ENCODE assay signal across 16 mouse cellular contexts in genomic region chr9:49922162-49922561, GRCm38 (mm10).
DNase-seq lines count a peak whose midpoint lies in the region; ATAC-seq and TF ChIP-seq lines count a peak whose summit lies in the region.
"Had no signal": no experiment of that assay in that cellular context is flagged by ENCODE, and none has a peak within 500 bp of the region (broad histone marks: within the 10 kb centered on the region; RNA-seq: fewer than 3 reads in every experiment).

No protein-coding gene starts in this region.

- 25% methylated on average over 2 of the region's 2 CpGs for WGBS in heart, postnatal 0 days

- H3K4me3 ChIP-seq in heart, postnatal 0 days (ENCODE audit: low read depth, low read length), result no peak overlapping the region
- H3K4me3 ChIP-seq: embryonic facial prominence, embryonic 13.5 days; heart, embryonic 13.5 days; liver, embryonic 12.5 days; midbrain, embryonic 13.5 days had no signal

- H3K4me2 ChIP-seq in heart, postnatal 0 days (ENCODE audit: low read depth, low read length), result no peak overlapping the region
- H3K4me2 ChIP-seq: embryonic facial prominence, embryonic 13.5 days; heart, embryonic 13.5 days; liver, embryonic 12.5 days; midbrain, embryonic 13.5 days had no signal

- H3K4me1 ChIP-seq in heart, postnatal 0 days (ENCODE audit: control insufficient read depth, insufficient read depth), result peaks cover 18% of the 10 kb centered on the region
- H3K4me1 ChIP-seq: liver, embryonic 12.5 days had no signal

- intact Hi-C loops in heart, postnatal 14 days (cut with DNase I), result no loop called here

- H3K27me3 ChIP-seq in heart, postnatal 0 days (ENCODE audit: control insufficient read depth, insufficient read depth, low read length), result no peaks in the 10 kb centered on the region
- H3K27me3 ChIP-seq: embryonic facial prominence, embryonic 13.5 days; heart, embryonic 13.5 days; liver, embryonic 12.5 days; midbrain, embryonic 13.5 days had no signal

- H3K27ac ChIP-seq in heart, postnatal 0 days (ENCODE audit: low read depth), result 0 out of 2 replicates have a peak overlapping the region, but pooled peaks have one; percentile 35
- H3K27ac ChIP-seq: embryonic facial prominence, embryonic 13.5 days; liver, embryonic 12.5 days; midbrain, embryonic 13.5 days had no signal

- TF ChIP-seq CTCF in heart, postnatal 0 days (IDR thresholded peaks at IDR 0.05; ENCODE audit: low read depth), result no peak

- H3K36me3 ChIP-seq in heart, postnatal 0 days (replicated peaks; ENCODE audit: control insufficient read depth, insufficient read depth, low read length), result no peaks in the 10 kb centered on the region
- H3K36me3 ChIP-seq: embryonic facial prominence, embryonic 13.5 days; heart, embryonic 13.5 days; liver, embryonic 12.5 days; midbrain, embryonic 13.5 days had no signal

- TF ChIP-seq EP300 in heart, postnatal 0 days (IDR thresholded peaks at IDR 0.05; ENCODE audit: low read depth), result no peak

- H3K9ac ChIP-seq in heart, postnatal 0 days (replicated peaks; ENCODE audit: low read depth, low read length), result no peak overlapping the region
- H3K9ac ChIP-seq: embryonic facial prominence, embryonic 13.5 days; heart, embryonic 13.5 days; liver, embryonic 12.5 days; midbrain, embryonic 13.5 days had no signal

- H3K9me3 ChIP-seq in heart, postnatal 0 days (replicated peaks; ENCODE audit: control insufficient read depth, low read length), result no peaks in the 10 kb centered on the region
- H3K9me3 ChIP-seq: embryonic facial prominence, embryonic 13.5 days; heart, embryonic 13.5 days; liver, embryonic 12.5 days; midbrain, embryonic 13.5 days had no signal

- ATAC-seq in heart, postnatal 0 days (ENCODE audit: insufficient read depth, low read depth), result no peak
- ATAC-seq: forebrain, embryonic 14.5 days; liver, embryonic 12.5 days; midbrain, embryonic 13.5 days had no signal

- no peak for DNase-seq in heart, postnatal 0 days (ENCODE audit: low spot score)
- DNase-seq in heart, postnatal 14 days, result no peak
- DNase-seq in Muller cell, postnatal 12 days (ENCODE audit: inconsistent ontology term), result peak; percentile 36
- DNase-seq in embryo, embryonic 9.5 days (ENCODE audit: extremely low spot score), result peak; percentile 56
- peak; percentile 83 for DNase-seq in mesoderm, embryonic 11.5 days (ENCODE audit: low read depth, low spot score)
- DNase-seq in frontal cortex, postnatal 25 days (ENCODE audit: low spot score in 2 of 2), result no peak
- DNase-seq in layer of hippocampus, postnatal 10 days (ENCODE audit: low spot score in 2 of 2), result no peak
- no peak for DNase-seq in thymus, postnatal 0 days (ENCODE audit: low spot score)
- DNase-seq: gastrocnemius, postnatal 10 days; lung, postnatal 14 days; right cerebral cortex, postnatal 25 days had no signal

Comparison
In these comparisons a context has a peak if more than half of its experiments do, and no peak if none do; other contexts are left out.
1. DNase-seq: peak in Muller cell, postnatal 12 days (single experiment), embryo, embryonic 9.5 days (single experiment) and mesoderm, embryonic 11.5 days (single experiment); none in heart, postnatal 0 days (single experiment), heart, postnatal 14 days (0 of 2), frontal cortex, postnatal 25 days (0 of 2), layer of hippocampus, postnatal 10 days (0 of 2) and thymus, postnatal 0 days (single experiment).